Mouse (Mus musculus): Measurements from ENCODE around the gene Arhgef25. TPM values are rescaled to one million over a fixed set of nuclear protein-coding genes. Genes with fewer than 3 reads are reported as not detected.
"Not testable (repeated sequence)": the region's sequence is repeated elsewhere in the genome, so short reads cannot be mapped to it uniquely, and the experiment has no call there.

Arhgef25 gene
- polyA plus RNA-seq, 1 experiment from 2014 or later = 5.4 TPM

DNA sequence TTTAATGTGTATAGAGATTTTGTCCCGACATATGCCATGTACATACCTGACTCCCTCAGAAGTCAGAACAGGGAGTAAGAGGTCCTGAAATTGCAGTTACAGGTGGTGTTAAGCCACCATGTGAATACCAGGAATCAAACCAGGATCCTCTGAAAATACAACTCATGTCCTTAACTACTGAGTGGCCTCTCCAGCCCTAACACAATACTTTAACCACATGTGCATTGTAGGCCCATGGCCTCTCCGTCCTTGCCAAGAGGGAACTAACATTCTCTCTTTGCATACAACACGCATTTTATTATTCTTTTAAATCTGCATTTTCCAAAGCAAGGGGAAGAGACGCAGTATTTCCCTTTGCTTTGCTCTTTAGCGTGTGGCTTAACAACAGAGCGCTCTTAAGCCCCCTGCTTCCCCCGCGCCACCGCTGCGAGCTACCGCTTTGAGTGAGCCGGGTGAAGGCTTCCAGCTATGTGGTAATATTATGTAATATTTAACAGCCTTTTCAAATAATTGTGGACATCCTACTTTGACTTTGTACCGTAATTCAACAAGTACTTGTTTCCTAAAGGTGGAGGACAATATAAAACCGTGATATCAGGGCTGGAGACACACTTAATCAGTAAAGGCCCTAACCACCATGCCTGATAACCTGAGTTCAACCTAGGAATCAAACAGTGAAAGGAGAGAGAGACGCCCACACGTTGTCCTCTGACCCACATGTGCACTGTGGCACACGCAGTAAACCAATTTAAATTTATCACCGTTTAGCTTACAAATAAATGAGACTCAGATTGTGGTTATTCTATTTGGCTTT is 51.3 kb downstream of the Arhgef25 start:
- 59% methylated on average over 18 of the region's 18 CpGs for WGBS (ENCODE audit: insufficient replicate concordance)
- Histone ChIP-seq H3K9ac (no peak overlapping the region), H3K27ac (replicated peaks) (peak overlapping the region; percentile 75), H3K4me2 (no peak overlapping the region), H3K9me3 (replicated peaks) (no peaks in the 10 kb centered on the region), H3K4me1 (replicated peaks) (peaks cover 40% of the 10 kb centered on the region), H3K27me3 (no peaks in the 10 kb centered on the region), H3K36me3 (replicated peaks) (no peaks in the 10 kb centered on the region), H3K4me3 (replicated peaks) (no peak overlapping the region)
- peak; percentile 8; the same call in 1 of the 2 replicates for ATAC-seq (ENCODE audit: insufficient read depth)

DNA sequence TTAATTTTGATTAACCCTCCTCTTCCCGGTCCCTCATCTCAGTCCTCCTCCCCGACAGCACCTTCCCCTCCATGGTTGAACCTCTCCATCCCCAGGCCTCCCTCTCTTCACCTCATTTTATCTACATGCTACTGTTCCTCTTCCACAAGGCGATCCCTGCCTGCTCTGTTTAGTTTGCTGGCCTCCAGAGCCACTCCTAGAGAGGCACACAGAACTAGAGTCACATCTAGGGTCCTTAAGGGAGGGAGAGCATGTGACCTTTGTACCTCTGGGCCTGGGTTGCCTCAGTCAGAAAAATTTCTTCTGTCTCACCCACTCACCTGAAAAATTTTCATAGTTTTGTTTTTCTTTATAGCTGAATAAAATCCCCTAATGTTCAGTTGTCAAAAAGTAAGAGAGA is 52.0 kb downstream of the Arhgef25 start:
- Histone ChIP-seq H3K27me3 (no peaks in the 10 kb centered on the region), H3K9me3 (replicated peaks) (no peaks in the 10 kb centered on the region), H3K4me3 (replicated peaks) (no peak overlapping the region), H3K9ac (no peak overlapping the region), H3K27ac (replicated peaks) (peak overlapping the region; percentile 75; the same call in 1 of the 2 replicates), H3K36me3 (replicated peaks) (no peaks in the 10 kb centered on the region), H3K4me2 (no peak overlapping the region), H3K4me1 (replicated peaks) (peaks cover 40% of the 10 kb centered on the region)
- no peak for ATAC-seq (ENCODE audit: insufficient read depth)
- WGBS (ENCODE audit: insufficient replicate concordance) = 49% methylated on average over 3 of the region's 3 CpGs

DNA sequence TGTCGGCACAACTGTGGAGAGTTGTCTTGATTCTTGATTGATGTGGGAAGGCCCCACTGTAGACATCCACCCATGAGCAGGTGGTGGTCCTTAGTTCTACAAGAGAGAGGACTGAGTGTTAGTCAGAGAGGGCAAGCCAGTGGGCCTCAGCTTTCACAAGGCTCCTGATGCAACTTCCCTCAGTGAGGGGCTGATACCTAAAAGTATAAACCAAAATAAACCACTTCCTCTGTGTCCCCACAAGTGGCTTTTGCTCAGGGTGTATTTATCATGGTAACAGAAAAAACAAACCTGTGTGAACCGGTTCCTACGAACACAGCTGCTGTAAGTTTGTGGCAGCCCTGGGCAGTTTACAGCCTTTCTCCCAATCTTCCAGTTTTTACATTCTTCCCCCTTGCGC is 53.4 kb downstream of the Arhgef25 start:
- WGBS (ENCODE audit: insufficient replicate concordance) = 37% methylated on average over 4 of the region's 4 CpGs
- ATAC-seq (ENCODE audit: insufficient read depth) = no peak

DNA sequence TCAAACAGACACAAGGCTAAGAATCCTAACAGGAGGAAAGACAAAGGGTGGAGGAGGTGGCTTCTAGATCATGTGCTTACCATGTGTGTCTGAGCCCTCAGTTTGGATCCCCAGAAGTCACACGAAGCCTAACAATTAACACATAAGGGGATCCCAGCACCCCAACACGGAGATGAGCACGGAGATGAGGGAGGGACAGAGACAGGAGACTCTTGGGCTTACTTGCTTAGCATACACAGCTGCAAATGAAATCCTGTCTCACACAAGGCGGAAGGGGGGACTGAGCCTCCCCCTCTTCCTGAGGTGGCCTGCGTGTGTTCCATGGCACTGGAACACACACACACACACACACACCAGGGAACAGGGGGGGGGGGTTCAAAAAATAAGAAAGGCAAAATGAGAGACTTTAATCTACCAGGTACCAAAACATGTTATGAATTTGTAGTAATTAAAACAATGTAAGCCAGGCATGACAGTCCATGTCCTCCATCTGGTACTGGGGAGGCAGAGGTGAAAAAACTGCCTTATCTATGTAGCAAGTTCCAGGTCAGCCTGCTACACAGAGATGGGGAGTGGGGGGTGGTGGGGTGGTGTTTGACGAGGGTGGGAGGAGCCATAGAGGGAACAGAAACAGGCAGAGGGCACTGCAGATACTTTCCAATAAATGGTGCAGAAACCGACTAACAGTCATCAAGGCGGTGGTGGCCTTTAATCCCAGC is 54.6 kb downstream of the Arhgef25 start:
- H3K4me1 ChIP-seq (replicated peaks) = peaks cover 40% of the 10 kb centered on the region
- no peaks in the 10 kb centered on the region for H3K9me3 ChIP-seq (replicated peaks)
- WGBS (ENCODE audit: insufficient replicate concordance) = 11% methylated on average over 8 of the region's 8 CpGs
- no peak overlapping the region; the same call in 1 of the 2 replicates for H3K9ac ChIP-seq
- peak; percentile 83 for ATAC-seq (ENCODE audit: insufficient read depth)
- peak overlapping the region; percentile 43 for H3K4me2 ChIP-seq
- peak overlapping the region; percentile 82 for H3K27ac ChIP-seq (replicated peaks)
- no peaks in the 10 kb centered on the region for H3K36me3 ChIP-seq (replicated peaks)
- H3K4me3 ChIP-seq (replicated peaks) = no peak overlapping the region
- no peaks in the 10 kb centered on the region for H3K27me3 ChIP-seq

More for the DNA sequence above, 53.4 kb downstream of the Arhgef25 start:
- no peaks in the 10 kb centered on the region for H3K27me3 ChIP-seq
- no peaks in the 10 kb centered on the region for H3K36me3 ChIP-seq (replicated peaks)
- H3K4me2 ChIP-seq = 0 out of 2 replicates have a peak overlapping the region, but pooled peaks have one; percentile 6
- H3K4me1 ChIP-seq (replicated peaks) = peaks cover 40% of the 10 kb centered on the region
- no peak overlapping the region for H3K9ac ChIP-seq
- H3K9me3 ChIP-seq (replicated peaks) = no peaks in the 10 kb centered on the region
- H3K27ac ChIP-seq (replicated peaks) = peak overlapping the region; percentile 82
- no peak overlapping the region for H3K4me3 ChIP-seq (replicated peaks)

DNA sequence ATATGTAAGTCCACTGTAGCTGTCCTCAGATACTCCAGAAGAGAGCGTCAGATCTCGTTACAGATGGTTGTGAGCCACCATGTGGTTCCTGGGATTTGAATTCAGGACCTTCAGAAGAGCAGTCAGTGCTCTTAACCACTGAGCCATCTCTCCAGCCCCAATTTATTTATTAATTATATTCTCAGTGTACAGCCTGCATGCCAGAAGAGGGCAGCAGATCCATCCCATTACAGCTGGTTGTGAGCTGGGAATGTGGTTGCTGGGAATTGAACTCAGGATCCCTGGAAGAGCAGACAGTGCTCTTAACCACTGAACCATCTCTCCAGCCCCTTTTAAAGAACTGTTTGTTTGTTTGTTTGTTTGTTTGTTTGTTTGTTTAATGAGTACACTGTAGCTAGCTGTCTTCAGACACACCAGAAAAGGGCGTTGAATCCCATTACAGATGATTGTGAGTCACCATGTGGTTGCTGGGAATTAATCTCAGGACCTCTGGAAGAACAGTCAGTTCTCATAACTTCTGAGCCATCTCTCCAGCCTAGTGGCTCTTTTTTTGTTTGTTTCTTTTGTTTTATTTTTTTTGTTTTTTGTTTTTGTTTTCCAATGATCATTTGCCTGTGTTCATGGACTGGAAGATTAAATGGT is 55.4 kb downstream of the Arhgef25 start:
- H3K4me3 ChIP-seq (replicated peaks); ATAC-seq (ENCODE audit: insufficient read depth); H3K9ac ChIP-seq; H3K27me3 ChIP-seq; H3K4me2 ChIP-seq; H3K27ac ChIP-seq (replicated peaks); H3K9me3 ChIP-seq (replicated peaks); H3K36me3 ChIP-seq (replicated peaks): not testable (repeated sequence)
- 75% methylated on average over 3 of the region's 3 CpGs for WGBS (ENCODE audit: insufficient replicate concordance)
- H3K4me1 ChIP-seq (replicated peaks) = peaks cover 41% of the 10 kb centered on the region

Other genes starting within 250 kb of the Arhgef25 start
- 11.3 and 12.9 TPM in 2 replicates for gene Ctdsp2, start 211.4 kb downstream of the Arhgef25 start, polyA plus RNA-seq (2015; fragmentation: Nextera tagmentation; extraction: Ambion mirVana)
- gene Avil, start 189.4 kb downstream of the Arhgef25 start, polyA plus RNA-seq (2015; fragmentation: Nextera tagmentation; extraction: Ambion mirVana) = 0.07 and 0.16 TPM in 2 replicates
- gene Tsfm, start 159.2 kb downstream of the Arhgef25 start, polyA plus RNA-seq (2015; fragmentation: Nextera tagmentation; extraction: Ambion mirVana) = 43.9 and 44.8 TPM in 2 replicates
- 15.6 and 15.7 TPM in 2 replicates for gene Mettl1, start 148.7 kb downstream of the Arhgef25 start, polyA plus RNA-seq (2015; fragmentation: Nextera tagmentation; extraction: Ambion mirVana)
- 0.06 and 0.14 TPM in 2 replicates for gene Eef1akmt3, start 148.6 kb downstream of the Arhgef25 start, polyA plus RNA-seq (2015; fragmentation: Nextera tagmentation; extraction: Ambion mirVana)
- gene Cyp27b1, start 141.8 kb downstream of the Arhgef25 start, polyA plus RNA-seq (2015; fragmentation: Nextera tagmentation; extraction: Ambion mirVana) = not detected in 2 replicates
- gene March9, start 129.9 kb downstream of the Arhgef25 start, polyA plus RNA-seq (2015; fragmentation: Nextera tagmentation; extraction: Ambion mirVana) = 0.03 TPM in 1 of 2 replicates, not detected in the other
- 338 and 361 TPM in 2 replicates for gene Cdk4, start 126.5 kb downstream of the Arhgef25 start, polyA plus RNA-seq (2015; fragmentation: Nextera tagmentation; extraction: Ambion mirVana)
- 77.4 and 84.3 TPM in 2 replicates for gene Tspan31, start 119.8 kb downstream of the Arhgef25 start, polyA plus RNA-seq (2015; fragmentation: Nextera tagmentation; extraction: Ambion mirVana)
- gene Agap2, start 114.8 kb downstream of the Arhgef25 start, polyA plus RNA-seq (2015; fragmentation: Nextera tagmentation; extraction: Ambion mirVana) = 0.35 and 0.67 TPM in 2 replicates
- gene Os9, start 69.0 kb downstream of the Arhgef25 start, polyA plus RNA-seq (2015; fragmentation: Nextera tagmentation; extraction: Ambion mirVana) = 54.0 and 58.1 TPM in 2 replicates
- 19.3 and 21.0 TPM in 2 replicates for gene B4galnt1, start 24.9 kb downstream of the Arhgef25 start, polyA plus RNA-seq (2015; fragmentation: Nextera tagmentation; extraction: Ambion mirVana)
- gene Slc26a10, start 9.4 kb downstream of the Arhgef25 start, polyA plus RNA-seq (2015; fragmentation: Nextera tagmentation; extraction: Ambion mirVana) = 2.1 and 3.2 TPM in 2 replicates
- 16.7 and 16.9 TPM in 2 replicates for gene Dtx3, start 5.6 kb upstream of the Arhgef25 start, polyA plus RNA-seq (2015; fragmentation: Nextera tagmentation; extraction: Ambion mirVana)
- gene Pip4k2c, start 21.5 kb upstream of the Arhgef25 start, polyA plus RNA-seq (2015; fragmentation: Nextera tagmentation; extraction: Ambion mirVana) = 41.9 and 45.1 TPM in 2 replicates
- 0.06 and 0.21 TPM in 2 replicates for gene Kif5a, start 73.3 kb upstream of the Arhgef25 start, polyA plus RNA-seq (2015; fragmentation: Nextera tagmentation; extraction: Ambion mirVana)
- gene Dctn2, start 76.3 kb upstream of the Arhgef25 start, polyA plus RNA-seq (2015; fragmentation: Nextera tagmentation; extraction: Ambion mirVana) = 69.5 and 75.7 TPM in 2 replicates
- 7.9 and 8.0 TPM in 2 replicates for gene Mbd6, start 98.9 kb upstream of the Arhgef25 start, polyA plus RNA-seq (2015; fragmentation: Nextera tagmentation; extraction: Ambion mirVana)
- gene Mars, start 121.7 kb upstream of the Arhgef25 start, polyA plus RNA-seq (2015; fragmentation: Nextera tagmentation; extraction: Ambion mirVana) = 109 and 112 TPM in 2 replicates
- gene Arhgap9, start 131.9 kb upstream of the Arhgef25 start, polyA plus RNA-seq (2015; fragmentation: Nextera tagmentation; extraction: Ambion mirVana) = 14.1 and 14.9 TPM in 2 replicates
- 0.31 and 0.32 TPM in 2 replicates for gene Gli1, start 151.9 kb upstream of the Arhgef25 start, polyA plus RNA-seq (2015; fragmentation: Nextera tagmentation; extraction: Ambion mirVana)
- gene Inhbe, start 164.3 kb upstream of the Arhgef25 start, polyA plus RNA-seq (2015; fragmentation: Nextera tagmentation; extraction: Ambion mirVana) = 0.71 and 0.82 TPM in 2 replicates
- 4.6 and 5.1 TPM in 2 replicates for gene Inhbc, start 180.3 kb upstream of the Arhgef25 start, polyA plus RNA-seq (2015; fragmentation: Nextera tagmentation; extraction: Ambion mirVana)
- 14.4 and 15.0 TPM in 2 replicates for gene R3hdm2, start 190.2 kb upstream of the Arhgef25 start, polyA plus RNA-seq (2015; fragmentation: Nextera tagmentation; extraction: Ambion mirVana)

Data from liver, embryonic 15.5 days (tissue).